Mouse (Mus musculus): Measurements from ENCODE around the gene Gm20388. TPM values are rescaled to one million over a fixed set of nuclear protein-coding genes. Genes with fewer than 3 reads are reported as not detected.

The Gm20388 gene
- polyA plus RNA-seq, 1 experiment = 28.1 TPM

DNA sequence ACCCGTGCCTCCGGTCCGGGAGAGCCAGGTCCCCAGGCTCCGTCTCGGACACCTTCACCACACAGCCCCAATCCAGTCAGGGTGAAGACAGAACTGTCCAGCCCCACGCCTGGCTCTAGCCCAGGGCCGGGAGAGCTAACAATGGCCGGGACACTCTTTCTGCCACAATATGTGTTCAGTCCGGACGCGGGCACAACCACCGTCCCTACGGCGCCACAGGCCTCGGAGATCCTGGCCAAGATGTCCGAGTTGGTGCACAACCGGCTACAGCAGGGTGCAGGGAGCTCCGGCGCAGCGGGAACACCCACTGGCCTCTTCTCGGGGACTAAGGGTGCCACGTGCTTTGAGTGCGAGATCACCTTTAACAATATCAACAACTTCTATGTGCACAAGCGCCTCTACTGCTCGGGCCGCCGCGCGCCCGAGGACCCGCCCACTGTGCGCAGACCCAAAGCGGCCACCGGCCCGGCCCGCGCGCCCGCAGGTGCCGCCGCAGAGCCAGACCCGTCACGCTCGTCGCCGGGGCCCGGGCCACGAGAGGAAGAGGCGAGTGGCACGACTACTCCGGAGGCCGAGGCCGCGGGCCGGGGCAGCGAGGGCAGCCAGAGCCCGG, 2425.1 kb downstream of the Gm20388 start:
- Histone ChIP-seq H3K9ac (ENCODE audit: low read depth, poor library complexity, severe bottlenecking) (peak overlapping the region; percentile 68), H3K9me3 (replicated peaks; ENCODE audit: control insufficient read depth, insufficient read depth, low read length, poor library complexity, severe bottlenecking) (no peaks in the 10 kb centered on the region), H3K4me3 (ENCODE audit: low read depth, low read length) (peak overlapping the region; percentile 75), H3K27ac (ENCODE audit: insufficient read depth, low read length) (no peak overlapping the region), H3K36me3 (ENCODE audit: control insufficient read depth, insufficient read depth, low read length, poor library complexity, severe bottlenecking) (no peaks in the 10 kb centered on the region), H3K27me3 (ENCODE audit: control insufficient read depth, insufficient read depth, low read length, poor library complexity, severe bottlenecking) (peaks cover 4% of the 10 kb centered on the region; the same call in 1 of the 2 replicates), H3K4me1 (ENCODE audit: control insufficient read depth, insufficient read depth, low read length) (no peaks in the 10 kb centered on the region)
- TF ChIP-seq EP300 (IDR thresholded peaks at IDR 0.05; ENCODE audit: insufficient read depth, low read depth, low read length) (no peak), CTCF (IDR thresholded peaks at IDR 0.05; ENCODE audit: low read depth, low read length) (no peak), POLR2A (IDR thresholded peaks at IDR 0.05; ENCODE audit: insufficient read depth, low read length) (no peak)

DNA sequence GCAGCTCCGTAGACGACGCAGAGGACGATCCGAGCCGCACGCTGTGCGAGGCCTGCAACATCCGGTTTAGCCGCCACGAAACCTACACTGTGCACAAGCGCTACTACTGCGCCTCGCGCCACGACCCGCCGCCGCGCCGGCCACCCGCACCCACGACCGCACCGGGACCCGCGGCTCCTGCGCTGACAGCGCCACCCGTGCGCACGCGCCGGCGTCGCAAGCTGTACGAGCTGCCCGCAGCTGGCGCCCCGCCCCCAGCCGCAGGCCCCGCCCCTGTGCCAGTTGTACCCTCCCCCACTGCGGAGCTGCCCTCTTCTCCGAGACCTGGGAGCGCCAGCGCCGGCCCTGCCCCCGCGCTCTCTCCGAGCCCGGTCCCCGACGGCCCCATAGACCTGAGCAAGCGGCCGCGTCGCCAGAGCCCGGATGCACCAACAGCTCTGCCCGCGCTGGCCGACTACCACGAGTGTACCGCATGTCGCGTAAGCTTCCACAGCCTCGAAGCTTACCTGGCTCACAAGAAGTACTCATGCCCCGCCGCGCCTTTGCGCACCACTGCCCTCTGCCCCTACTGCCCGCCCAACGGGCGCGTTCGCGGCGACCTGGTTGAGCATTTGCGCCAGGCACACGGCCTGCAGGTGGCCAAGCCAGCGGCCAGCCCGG, 2425.7 kb downstream of the Gm20388 start:
- H3K36me3 ChIP-seq (ENCODE audit: control insufficient read depth, insufficient read depth, low read length, poor library complexity, severe bottlenecking) = no peaks in the 10 kb centered on the region
- H3K9ac ChIP-seq (ENCODE audit: low read depth, poor library complexity, severe bottlenecking) = peak overlapping the region; percentile 68
- no peak overlapping the region for H3K27ac ChIP-seq (ENCODE audit: insufficient read depth, low read length)
- peak overlapping the region; percentile 75 for H3K4me3 ChIP-seq (ENCODE audit: low read depth, low read length)
- no peaks in the 10 kb centered on the region for H3K4me1 ChIP-seq (ENCODE audit: control insufficient read depth, insufficient read depth, low read length)
- TF ChIP-seq CTCF (IDR thresholded peaks at IDR 0.05; ENCODE audit: low read depth, low read length) (no peak), POLR2A (IDR thresholded peaks at IDR 0.05; ENCODE audit: insufficient read depth, low read length) (no peak), EP300 (IDR thresholded peaks at IDR 0.05; ENCODE audit: insufficient read depth, low read depth, low read length) (no peak)
- H3K9me3 ChIP-seq (replicated peaks; ENCODE audit: control insufficient read depth, insufficient read depth, low read length, poor library complexity, severe bottlenecking) = no peaks in the 10 kb centered on the region
- peaks cover 4% of the 10 kb centered on the region; the same call in 1 of the 2 replicates for H3K27me3 ChIP-seq (ENCODE audit: control insufficient read depth, insufficient read depth, low read length, poor library complexity, severe bottlenecking)

DNA sequence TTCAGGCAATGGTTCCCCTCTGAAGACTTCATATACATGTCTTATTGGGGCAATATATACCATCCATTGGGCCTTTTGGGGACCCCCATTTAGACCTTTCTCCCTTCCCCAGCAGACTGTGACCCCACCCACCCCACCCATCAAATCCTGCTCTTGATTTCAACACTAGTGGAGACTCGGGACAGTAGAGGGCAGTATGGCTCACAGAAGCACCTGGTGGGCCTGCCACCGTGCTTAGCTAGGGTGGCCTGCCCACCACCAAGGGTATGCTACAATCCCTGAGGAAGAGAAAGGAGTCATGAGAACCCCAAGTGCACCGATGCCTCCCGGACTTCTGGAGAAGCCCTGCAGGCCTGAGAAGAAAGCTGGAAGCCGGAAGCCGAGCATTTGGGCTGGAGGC, 2428.2 kb downstream of the Gm20388 start:
- Histone ChIP-seq H3K4me3 (ENCODE audit: low read depth, low read length) (no peak overlapping the region), H3K27me3 (ENCODE audit: control insufficient read depth, insufficient read depth, low read length, poor library complexity, severe bottlenecking) (peaks cover 4% of the 10 kb centered on the region; the same call in 1 of the 2 replicates), H3K9me3 (replicated peaks; ENCODE audit: control insufficient read depth, insufficient read depth, low read length, poor library complexity, severe bottlenecking) (no peaks in the 10 kb centered on the region), H3K9ac (ENCODE audit: low read depth, poor library complexity, severe bottlenecking) (no peak overlapping the region), H3K36me3 (ENCODE audit: control insufficient read depth, insufficient read depth, low read length, poor library complexity, severe bottlenecking) (no peaks in the 10 kb centered on the region), H3K27ac (ENCODE audit: insufficient read depth, low read length) (no peak overlapping the region), H3K4me1 (ENCODE audit: control insufficient read depth, insufficient read depth, low read length) (no peaks in the 10 kb centered on the region)
- no peak for TF ChIP-seq POLR2A (IDR thresholded peaks at IDR 0.05; ENCODE audit: insufficient read depth, low read length)
- no peak for TF ChIP-seq EP300 (IDR thresholded peaks at IDR 0.05; ENCODE audit: insufficient read depth, low read depth, low read length)
- peak; percentile 65 for TF ChIP-seq CTCF (IDR thresholded peaks at IDR 0.05; ENCODE audit: low read depth, low read length)

DNA sequence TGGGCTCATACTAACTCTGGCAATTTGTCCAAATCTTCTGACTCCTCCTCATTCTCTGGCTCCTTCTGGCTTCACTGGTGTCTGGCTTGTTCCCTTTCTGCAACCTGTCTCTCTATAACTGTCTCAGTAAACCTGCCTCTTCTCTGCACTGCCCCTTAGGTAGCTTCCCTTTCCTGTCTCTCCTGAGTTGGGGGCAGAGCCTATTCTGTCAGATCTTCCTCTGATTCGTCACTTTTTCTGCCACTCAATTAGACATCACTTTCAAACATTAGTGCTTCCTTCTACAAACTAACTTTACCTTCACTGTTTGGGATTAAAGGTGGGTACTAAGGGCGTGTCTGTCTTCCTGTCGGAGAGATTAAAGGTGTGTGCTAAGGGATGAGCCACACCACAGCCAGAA, 2430.1 kb downstream of the Gm20388 start:
- Histone ChIP-seq H3K27ac (ENCODE audit: insufficient read depth, low read length) (no peak overlapping the region), H3K9ac (ENCODE audit: low read depth, poor library complexity, severe bottlenecking) (no peak overlapping the region), H3K36me3 (ENCODE audit: control insufficient read depth, insufficient read depth, low read length, poor library complexity, severe bottlenecking) (no peaks in the 10 kb centered on the region), H3K9me3 (replicated peaks; ENCODE audit: control insufficient read depth, insufficient read depth, low read length, poor library complexity, severe bottlenecking) (no peaks in the 10 kb centered on the region), H3K4me1 (ENCODE audit: control insufficient read depth, insufficient read depth, low read length) (peaks cover 4% of the 10 kb centered on the region), H3K27me3 (ENCODE audit: control insufficient read depth, insufficient read depth, low read length, poor library complexity, severe bottlenecking) (peaks cover 4% of the 10 kb centered on the region; the same call in 1 of the 2 replicates), H3K4me3 (ENCODE audit: low read depth, low read length) (no peak overlapping the region)
- TF ChIP-seq POLR2A (IDR thresholded peaks at IDR 0.05; ENCODE audit: insufficient read depth, low read length) = no peak
- TF ChIP-seq EP300 (IDR thresholded peaks at IDR 0.05; ENCODE audit: insufficient read depth, low read depth, low read length) = no peak
- TF ChIP-seq CTCF (IDR thresholded peaks at IDR 0.05; ENCODE audit: low read depth, low read length) = no peak

DNA sequence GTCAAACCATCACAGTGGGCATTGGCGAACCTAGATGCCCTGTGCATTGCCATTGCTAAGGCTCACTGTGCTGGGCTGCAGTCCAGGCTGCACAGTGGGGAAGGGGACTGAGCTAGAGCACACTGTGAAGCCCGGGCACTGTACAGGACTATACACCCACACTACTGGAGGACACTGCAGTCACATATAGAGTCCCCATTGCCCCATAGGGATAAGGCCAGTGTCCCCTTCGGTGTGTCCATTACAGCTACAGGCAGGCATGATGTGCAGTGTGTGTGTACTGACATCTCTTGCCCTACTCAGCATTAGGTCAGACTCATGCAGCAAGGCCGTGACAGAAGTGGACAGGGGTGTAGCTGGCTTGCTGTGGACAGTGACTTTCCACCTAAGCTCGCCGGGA, 2431.1 kb downstream of the Gm20388 start:
- Histone ChIP-seq H3K4me3 (ENCODE audit: low read depth, low read length) (no peak overlapping the region), H3K27me3 (ENCODE audit: control insufficient read depth, insufficient read depth, low read length, poor library complexity, severe bottlenecking) (peaks cover 1% of the 10 kb centered on the region; the same call in 1 of the 2 replicates), H3K27ac (ENCODE audit: insufficient read depth, low read length) (no peak overlapping the region), H3K9ac (ENCODE audit: low read depth, poor library complexity, severe bottlenecking) (no peak overlapping the region), H3K4me1 (ENCODE audit: control insufficient read depth, insufficient read depth, low read length) (peaks cover 4% of the 10 kb centered on the region), H3K36me3 (ENCODE audit: control insufficient read depth, insufficient read depth, low read length, poor library complexity, severe bottlenecking) (no peaks in the 10 kb centered on the region), H3K9me3 (replicated peaks; ENCODE audit: control insufficient read depth, insufficient read depth, low read length, poor library complexity, severe bottlenecking) (no peaks in the 10 kb centered on the region)
- TF ChIP-seq CTCF (IDR thresholded peaks at IDR 0.05; ENCODE audit: low read depth, low read length) (no peak), POLR2A (IDR thresholded peaks at IDR 0.05; ENCODE audit: insufficient read depth, low read length) (no peak), EP300 (IDR thresholded peaks at IDR 0.05; ENCODE audit: insufficient read depth, low read depth, low read length) (no peak)

DNA sequence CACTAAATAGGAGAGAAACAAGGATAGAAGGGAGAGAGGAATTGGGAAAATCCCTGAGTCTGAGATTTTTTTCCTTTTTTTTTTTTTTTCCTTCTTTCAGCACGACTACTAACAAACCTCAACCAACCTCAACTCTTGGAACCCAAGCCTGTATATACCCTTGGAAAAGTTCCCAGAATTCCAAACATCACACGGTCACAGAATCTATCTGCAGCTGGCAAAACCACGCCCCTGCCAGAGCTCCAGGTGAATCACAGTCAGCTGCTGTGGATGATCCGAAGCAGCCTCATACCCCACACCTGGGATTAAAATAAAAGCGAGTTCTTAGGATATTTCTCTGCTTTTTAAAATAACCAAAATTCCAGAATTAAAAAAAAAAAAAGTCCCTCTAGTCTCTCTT, 2431.7 kb downstream of the Gm20388 start:
- no peak overlapping the region for H3K4me3 ChIP-seq (ENCODE audit: low read depth, low read length)
- H3K4me1 ChIP-seq (ENCODE audit: control insufficient read depth, insufficient read depth, low read length) = peaks cover 4% of the 10 kb centered on the region
- H3K27me3 ChIP-seq (ENCODE audit: control insufficient read depth, insufficient read depth, low read length, poor library complexity, severe bottlenecking) = no peaks in the 10 kb centered on the region
- H3K9ac ChIP-seq (ENCODE audit: low read depth, poor library complexity, severe bottlenecking) = no peak overlapping the region
- H3K9me3 ChIP-seq (replicated peaks; ENCODE audit: control insufficient read depth, insufficient read depth, low read length, poor library complexity, severe bottlenecking) = no peaks in the 10 kb centered on the region
- no peak for TF ChIP-seq EP300 (IDR thresholded peaks at IDR 0.05; ENCODE audit: insufficient read depth, low read depth, low read length)
- no peak for TF ChIP-seq CTCF (IDR thresholded peaks at IDR 0.05; ENCODE audit: low read depth, low read length)
- no peak for TF ChIP-seq POLR2A (IDR thresholded peaks at IDR 0.05; ENCODE audit: insufficient read depth, low read length)
- no peaks in the 10 kb centered on the region for H3K36me3 ChIP-seq (ENCODE audit: control insufficient read depth, insufficient read depth, low read length, poor library complexity, severe bottlenecking)
- no peak overlapping the region for H3K27ac ChIP-seq (ENCODE audit: insufficient read depth, low read length)

Measured in ES-Bruce4 (cell line).